Comparison of ENCODE assay signal across 14 mouse cellular contexts in the genomic region with DNA sequence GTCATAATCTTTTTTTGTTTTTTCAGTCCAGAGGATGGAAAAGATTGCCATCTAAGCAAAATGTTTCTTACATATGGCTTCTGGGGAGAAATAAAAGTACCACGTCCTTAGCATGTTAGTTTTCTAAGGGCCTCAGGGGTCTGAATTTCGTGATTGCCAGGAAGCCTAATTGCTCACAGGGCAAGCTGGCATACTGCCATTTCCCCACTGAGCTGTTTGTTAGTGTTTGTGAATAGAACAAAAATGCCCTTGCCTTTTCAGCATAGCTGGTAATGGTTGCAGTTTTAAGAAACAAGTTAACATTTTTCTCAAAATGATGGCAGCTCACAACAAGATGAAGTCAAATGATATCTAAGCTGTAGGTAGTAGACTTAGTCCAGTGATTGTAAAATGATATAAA. TPM values are rescaled to one million over a fixed set of nuclear protein-coding genes. Genes with fewer than 3 reads are reported as not detected.
DNase-seq lines count a peak whose midpoint lies in the region; ATAC-seq and TF ChIP-seq lines count a peak whose summit lies in the region.
"Had no signal": no experiment of that assay in that cellular context is flagged by ENCODE, and none has a peak within 500 bp of the region (broad histone marks: within the 10 kb centered on the region; RNA-seq: fewer than 3 reads in every experiment).

No protein-coding gene starts in this region.

- 17% methylated on average over 2 of the region's 2 CpGs for WGBS in limb, embryonic 14.5 days
- WGBS in limb, embryonic 10.5 days, result 73% methylated on average over 2 of the region's 2 CpGs

- TF ChIP-seq POLR2A in limb, embryonic 14.5 days (IDR thresholded peaks at IDR 0.05; ENCODE audit: borderline replicate concordance, extremely low read depth, insufficient read depth, insufficient read length), result no peak

- no peak for ATAC-seq in limb, embryonic 14.5 days (ENCODE audit: low FRiP score, low read depth)

- H3K27me3 ChIP-seq in limb, embryonic 14.5 days (ENCODE audit: control insufficient read depth, insufficient read depth, low read length), result no peaks in the 10 kb centered on the region
- H3K27me3 ChIP-seq in limb, embryonic 10.5 days (ENCODE audit: low read depth, poor library complexity, severe bottlenecking), result no peaks in the 10 kb centered on the region
- H3K27me3 ChIP-seq: embryonic facial prominence, embryonic 15.5 days; heart, embryonic 13.5 days; limb, embryonic 12.5 days had no signal

- H3K36me3 ChIP-seq in limb, embryonic 14.5 days (ENCODE audit: control insufficient read depth, insufficient read depth, low read length), result 0 out of 2 replicates have a peak, but pooled peaks cover 6% of the 10 kb centered on the region
- peaks cover 2% of the 10 kb centered on the region; the same call in 1 of the 2 replicates for H3K36me3 ChIP-seq in limb, embryonic 10.5 days

- DNase-seq in cerebellum, adult 8-10 months, result peak; percentile 7
- no peak for DNase-seq in cerebellum, adult 9-11 months
- DNase-seq in limb, embryonic 14.5 days (ENCODE audit: low spot score), result peak; percentile 20
- DNase-seq in limb, embryonic 10.5 days (ENCODE audit: low spot score), result no peak
- DNase-seq in brain, embryonic 18.5 days (ENCODE audit: low read depth, low spot score), result peak; percentile 22
- peak; percentile 7 for DNase-seq in forelimb bud, embryonic 11.5 days (ENCODE audit: low read depth, low spot score)
- no peak for DNase-seq in layer of hippocampus, adult 9-11 months
- DNase-seq in embryo, embryonic 10.5 days (ENCODE audit: low spot score), result no peak
- DNase-seq: right cerebral cortex, adult 18-20 months had no signal

- H3K9ac ChIP-seq in limb, embryonic 14.5 days (ENCODE audit: low read depth, low read length, severe bottlenecking), result no peak overlapping the region
- H3K9ac ChIP-seq: embryonic facial prominence, embryonic 15.5 days; heart, embryonic 13.5 days; limb, embryonic 12.5 days had no signal

- H3K4me1 ChIP-seq in limb, embryonic 14.5 days (ENCODE audit: control insufficient read depth, insufficient read depth, low read length), result no peaks in the 10 kb centered on the region
- no peaks in the 10 kb centered on the region for H3K4me1 ChIP-seq in limb, embryonic 10.5 days
- H3K4me1 ChIP-seq: embryonic facial prominence, embryonic 15.5 days; heart, embryonic 13.5 days had no signal

- no peak overlapping the region for H3K4me2 ChIP-seq in limb, embryonic 14.5 days (replicated peaks; ENCODE audit: low read depth, low read length, severe bottlenecking)
- H3K4me2 ChIP-seq: embryonic facial prominence, embryonic 15.5 days; heart, embryonic 13.5 days; limb, embryonic 12.5 days had no signal

- H3K4me3 ChIP-seq in limb, embryonic 14.5 days (replicated peaks; ENCODE audit: low read length), result no peak overlapping the region
- H3K4me3 ChIP-seq in limb, embryonic 10.5 days, result no peak overlapping the region
- H3K4me3 ChIP-seq: embryonic facial prominence, embryonic 15.5 days; heart, embryonic 13.5 days; limb, embryonic 12.5 days had no signal

- no peak overlapping the region for H3K27ac ChIP-seq in limb, embryonic 14.5 days (replicated peaks; ENCODE audit: low read depth, low read length)
- no peak overlapping the region for H3K27ac ChIP-seq in limb, embryonic 10.5 days
- H3K27ac ChIP-seq: embryonic facial prominence, embryonic 15.5 days; heart, embryonic 13.5 days; limb, embryonic 12.5 days; macrophage had no signal

- no peaks in the 10 kb centered on the region for H3K9me3 ChIP-seq in limb, embryonic 14.5 days (ENCODE audit: control insufficient read depth, low read length)
- no peaks in the 10 kb centered on the region for H3K9me3 ChIP-seq in limb, embryonic 10.5 days (replicated peaks)
- H3K9me3 ChIP-seq: embryonic facial prominence, embryonic 15.5 days; G1E; heart, embryonic 13.5 days; limb, embryonic 12.5 days had no signal

RNA-seq across cellular contexts. Expression of a gene that starts 38.7 kb away (rescaled TPM):
- 7.3 and 13.9 TPM in 2 replicates for polyA plus RNA-seq in limb, embryonic 14.5 days (2012; rRNA removed)
- 39.2 and 41.1 TPM in 2 replicates for polyA plus RNA-seq in limb, embryonic 14.5 days (2014; fragmentation: Nextera tagmentation; extraction: Ambion mirVana)
- polyA plus RNA-seq in limb, embryonic 10.5 days (2016; fragmentation: Nextera tagmentation; extraction: Ambion mirVana), result 38.3 and 42.5 TPM in 2 replicates

RNA-seq across cellular contexts. Expression of a gene that starts 38.8 kb away (rescaled TPM):
- polyA plus RNA-seq in limb, embryonic 14.5 days (2012; rRNA removed), result 53.3 and 65.9 TPM in 2 replicates
- polyA plus RNA-seq in limb, embryonic 14.5 days (2014; fragmentation: Nextera tagmentation; extraction: Ambion mirVana), result 87.5 and 92.7 TPM in 2 replicates
- 136 and 143 TPM in 2 replicates for polyA plus RNA-seq in limb, embryonic 10.5 days (2016; fragmentation: Nextera tagmentation; extraction: Ambion mirVana)

Comparison
In these comparisons a context has a peak if more than half of its experiments do, and no peak if none do; other contexts are left out.
1. DNase-seq: peak in cerebellum, adult 8-10 months (single experiment), limb, embryonic 14.5 days (single experiment), brain, embryonic 18.5 days (single experiment) and forelimb bud, embryonic 11.5 days (single experiment); none in cerebellum, adult 9-11 months (single experiment), limb, embryonic 10.5 days (single experiment), layer of hippocampus, adult 9-11 months (single experiment) and embryo, embryonic 10.5 days (single experiment).